Mouse (Mus musculus) spleen, postnatal 14 days (tissue): ENCODE results near the gene Avl9.
A peak's percentile ranks its signal among the peaks of the same experiment; 100 is the strongest.

Source experiments
- DNase-seq, 2 experiments: peaks; one replicate each; pipeline ENCODE4 v3.0.0; 2021 to 2022; ENCODE audit warnings: low spot score in 2 of 2

The Avl9 gene

DNA sequence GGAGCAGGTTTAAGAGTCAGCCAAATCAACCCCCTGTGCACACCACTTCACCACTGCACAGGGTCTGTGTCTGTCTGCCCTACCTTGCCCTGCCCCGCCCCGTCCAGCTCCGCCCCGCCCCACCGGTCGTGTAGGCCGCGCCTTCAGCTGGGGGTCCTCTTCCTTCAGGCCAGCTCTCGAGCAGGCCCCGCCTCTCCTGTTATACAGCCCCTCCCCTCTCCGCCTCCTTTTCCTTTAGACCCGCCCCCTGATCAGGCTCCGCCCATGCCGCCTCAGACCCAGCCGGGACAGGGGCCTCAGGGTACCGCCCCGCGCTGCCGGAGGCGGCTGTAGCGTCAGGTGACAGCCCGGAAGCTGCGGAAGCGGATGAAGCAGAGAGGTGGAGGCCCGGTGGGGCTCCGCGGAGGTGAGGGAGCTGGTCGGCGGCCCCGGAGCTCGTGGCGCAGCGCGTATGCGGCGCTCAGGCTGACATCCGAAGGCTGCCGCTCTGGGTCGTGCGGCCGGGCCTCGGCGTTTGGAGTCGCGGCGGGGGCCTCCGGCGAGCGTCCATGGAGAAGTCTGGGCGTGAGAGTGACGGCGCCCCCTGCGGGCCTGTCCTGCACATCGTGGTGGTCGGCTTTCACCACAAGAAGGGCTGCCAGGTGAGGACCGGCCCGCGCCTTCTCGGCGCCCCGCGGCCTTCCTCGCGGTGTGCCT lies at the start of gene Avl9:
TSS of gene Avl9 (plus strand) at position 326 of the 696 bp plus-strand sequence.
- DNase-seq, result peak; percentile 98 to 99

DNA sequence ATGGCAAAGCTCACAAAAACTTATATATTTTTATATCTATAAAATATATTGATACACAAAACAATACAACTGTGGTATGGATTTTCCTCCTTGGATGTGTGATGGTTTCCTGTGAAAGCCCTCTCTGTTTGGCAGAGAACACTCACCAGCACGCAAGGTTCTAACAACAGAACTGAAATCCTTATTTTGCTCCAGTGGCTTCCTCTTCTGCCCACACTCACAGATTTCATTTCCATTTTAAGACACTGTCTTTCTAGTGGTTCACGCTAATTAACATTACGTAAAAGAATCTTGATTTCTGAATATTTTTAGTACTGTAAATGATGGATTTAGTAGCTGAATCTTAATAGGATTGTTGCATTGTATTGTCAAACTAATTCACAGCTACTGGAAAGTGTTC lies 26.5 kb upstream of the Avl9 start:
- no peak for DNase-seq

DNA sequence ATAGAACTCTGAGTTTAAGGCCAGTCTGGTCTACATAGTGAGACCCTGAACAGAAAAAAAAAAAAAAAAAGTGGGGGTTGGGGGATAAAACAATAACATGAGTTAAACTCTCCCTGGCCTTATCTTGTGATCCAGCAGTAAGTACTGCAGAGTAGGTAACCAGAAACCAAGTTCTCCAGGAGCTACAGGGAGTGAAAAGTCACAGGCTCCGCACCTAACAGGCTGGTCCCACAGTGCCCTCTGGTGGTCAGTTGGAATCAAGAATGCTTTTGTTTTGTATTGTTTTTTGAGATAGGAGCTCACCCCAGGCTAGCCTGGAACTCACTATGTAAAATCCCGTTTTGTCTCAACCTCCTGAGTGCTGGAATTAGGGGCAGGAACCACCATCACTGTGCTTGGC lies 23.5 kb upstream of the Avl9 start:
- DNase-seq, result peak; percentile 9 to 49

DNA sequence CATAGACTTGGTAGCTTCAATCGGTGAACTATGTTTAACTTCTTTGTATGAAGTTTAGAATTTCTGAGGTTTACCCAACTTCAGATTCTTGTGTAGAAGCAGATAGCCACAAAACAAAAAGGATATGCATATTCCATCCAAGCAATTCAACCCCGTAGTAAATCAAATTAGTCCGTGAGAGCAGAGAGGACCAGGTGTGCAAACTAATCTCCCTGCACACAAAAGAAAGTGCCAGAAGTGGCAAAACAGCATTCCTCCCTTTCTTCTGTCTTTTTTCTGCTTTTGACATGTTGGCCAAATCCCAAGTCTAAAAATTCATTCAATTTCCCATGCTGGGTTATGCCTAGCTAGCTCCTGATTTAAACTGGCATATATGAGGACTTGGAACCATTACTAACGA lies 22.3 kb upstream of the Avl9 start:
- no peak for DNase-seq

DNA sequence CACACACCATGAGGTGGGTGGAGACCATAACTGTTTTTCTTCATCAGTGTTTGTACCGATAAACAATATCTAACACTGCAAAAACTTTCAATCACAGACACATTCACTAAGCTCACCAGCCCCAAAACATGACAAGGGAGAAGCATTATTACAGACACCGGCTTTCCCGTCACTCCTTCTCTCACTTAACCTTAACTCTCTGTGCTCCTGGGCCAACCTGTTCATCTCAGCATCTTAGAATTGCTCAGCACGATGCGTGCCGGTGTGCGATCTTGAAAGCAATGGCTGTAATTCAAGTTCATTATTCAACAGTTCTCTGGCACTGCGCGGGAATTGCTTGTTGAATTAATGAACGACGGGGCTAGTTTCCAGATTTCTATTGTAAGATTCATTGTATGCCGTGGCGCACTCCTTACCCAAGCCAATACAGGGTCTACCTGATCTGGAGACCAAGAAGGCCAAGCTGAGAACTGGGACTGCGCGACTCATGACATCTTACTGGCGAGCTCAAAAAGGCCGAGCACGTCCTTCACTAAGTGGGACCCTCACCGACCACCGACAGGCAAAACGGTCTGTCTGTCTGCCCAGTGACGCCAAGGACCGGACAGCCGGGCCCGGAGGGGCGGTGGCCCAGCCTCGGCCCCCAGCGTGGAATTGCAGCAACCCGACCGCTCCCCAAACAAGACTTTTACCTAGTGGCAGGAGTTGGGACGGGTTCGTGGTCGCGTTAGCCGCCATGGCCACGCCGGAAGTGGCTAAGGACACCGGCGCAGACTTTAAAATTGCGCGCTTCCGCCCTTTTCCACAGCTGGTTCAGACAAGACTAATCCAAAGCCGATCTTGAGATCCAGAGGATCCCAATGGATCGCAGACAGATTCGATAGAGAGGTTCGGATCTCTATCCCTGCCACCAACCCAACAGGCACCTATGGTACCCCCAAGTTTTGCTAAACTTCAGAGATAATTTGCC lies 10.5 kb upstream of the Avl9 start, which contains the start of gene Lsm5:
TSS of gene Lsm5 (minus strand) at position 780 of the 970 bp plus-strand sequence.
- DNase-seq, result peak; percentile 61 to 76

DNA sequence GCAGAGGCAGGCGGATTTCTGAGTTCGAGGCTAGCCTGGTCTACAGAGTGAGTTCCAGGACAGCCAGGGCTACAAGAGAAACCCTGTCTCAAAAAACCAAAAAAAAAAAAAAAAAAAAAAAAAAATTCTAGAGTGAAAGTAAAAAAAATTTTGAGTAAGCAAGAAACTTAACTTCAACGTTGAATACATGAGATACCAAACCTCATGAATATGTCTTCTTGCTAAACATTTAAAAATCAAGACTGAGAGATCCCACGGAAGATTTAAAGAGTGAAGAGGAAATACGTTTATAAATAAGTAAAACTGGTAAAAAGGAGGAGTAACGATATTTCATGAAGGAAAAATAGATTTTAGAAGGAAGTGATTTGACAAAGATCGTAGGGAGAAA lies 519 bp upstream of the Avl9 start:
- no peak for DNase-seq

DNA sequence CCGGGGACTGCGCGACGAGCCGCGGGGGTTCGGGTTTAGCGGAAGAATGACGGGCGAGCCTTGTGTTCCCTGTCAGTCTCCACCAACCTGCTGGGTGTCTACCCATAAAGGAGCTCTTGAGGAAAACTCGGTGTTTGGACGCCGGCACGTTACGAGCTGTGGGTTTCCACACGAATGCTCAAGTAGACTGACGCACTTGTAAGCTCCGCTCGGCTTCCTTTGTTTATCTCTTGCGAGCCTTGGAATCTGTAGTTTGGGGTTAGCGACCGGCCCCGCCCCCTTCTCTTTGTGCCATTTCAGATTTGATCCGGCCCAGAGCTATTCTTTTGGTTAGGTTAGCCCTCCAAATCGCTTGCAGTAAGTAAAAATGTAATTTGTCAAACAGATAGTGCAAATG lies 569 bp downstream of the Avl9 start:
- no peak for DNase-seq

DNA sequence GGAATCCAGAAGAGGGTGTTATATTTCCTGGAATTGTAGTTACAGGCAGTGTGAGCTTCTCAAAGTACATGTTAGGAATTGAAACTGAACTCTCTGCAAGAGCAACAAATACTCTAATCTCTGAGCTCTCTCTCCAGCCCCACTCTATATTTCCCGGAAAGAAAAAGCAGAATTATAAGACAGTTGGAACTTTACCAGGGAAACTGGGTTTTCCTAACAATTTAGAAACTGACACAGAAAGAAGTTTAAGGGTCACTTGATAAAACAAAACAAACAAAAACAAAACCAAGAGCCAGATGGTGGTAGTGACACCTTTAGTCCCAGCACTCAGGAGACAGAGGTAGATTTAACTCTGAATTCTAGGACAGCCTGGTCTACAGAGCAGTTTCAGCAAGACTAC lies 4.4 kb downstream of the Avl9 start:
- DNase-seq, result no peak

DNA sequence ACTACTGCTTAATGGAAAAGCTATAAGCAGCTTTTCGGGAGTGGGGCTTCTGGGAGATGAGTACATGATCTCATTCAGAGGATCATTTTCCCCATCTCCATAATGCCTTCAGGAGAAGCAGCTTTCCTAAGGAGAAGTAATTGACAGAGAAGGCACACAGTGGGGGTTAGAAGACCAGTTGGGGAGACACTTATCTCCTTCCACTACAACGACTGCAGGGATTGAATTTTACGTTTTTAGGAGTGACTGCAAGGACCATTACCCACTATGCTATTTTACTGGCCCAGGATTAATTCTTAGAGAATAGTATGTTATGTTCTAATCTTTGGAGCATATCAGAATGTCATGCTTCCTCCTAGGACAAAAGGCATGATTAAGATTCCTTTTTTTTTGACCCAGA lies 6.2 kb downstream of the Avl9 start:
- DNase-seq, result no peak

DNA sequence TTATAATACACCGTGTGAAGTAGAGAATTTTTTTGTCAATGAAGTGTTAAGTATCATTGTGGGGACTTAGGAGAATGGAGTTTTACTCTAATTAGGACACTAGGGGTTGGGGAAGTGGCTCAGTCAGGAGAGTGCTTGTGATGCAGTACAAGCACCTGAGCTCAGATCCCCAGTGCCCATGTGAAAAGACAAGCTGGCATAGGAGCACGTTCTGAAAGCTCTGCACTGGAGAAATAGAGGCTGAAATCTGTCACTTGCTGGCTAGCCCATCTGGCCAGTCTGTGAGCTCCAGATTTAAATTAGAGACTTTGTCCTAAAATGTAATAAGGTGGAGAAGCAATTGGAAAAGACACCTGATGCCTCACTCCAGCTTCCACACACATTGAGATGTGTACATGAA lies 17.8 kb downstream of the Avl9 start:
- DNase-seq, result no peak

DNA sequence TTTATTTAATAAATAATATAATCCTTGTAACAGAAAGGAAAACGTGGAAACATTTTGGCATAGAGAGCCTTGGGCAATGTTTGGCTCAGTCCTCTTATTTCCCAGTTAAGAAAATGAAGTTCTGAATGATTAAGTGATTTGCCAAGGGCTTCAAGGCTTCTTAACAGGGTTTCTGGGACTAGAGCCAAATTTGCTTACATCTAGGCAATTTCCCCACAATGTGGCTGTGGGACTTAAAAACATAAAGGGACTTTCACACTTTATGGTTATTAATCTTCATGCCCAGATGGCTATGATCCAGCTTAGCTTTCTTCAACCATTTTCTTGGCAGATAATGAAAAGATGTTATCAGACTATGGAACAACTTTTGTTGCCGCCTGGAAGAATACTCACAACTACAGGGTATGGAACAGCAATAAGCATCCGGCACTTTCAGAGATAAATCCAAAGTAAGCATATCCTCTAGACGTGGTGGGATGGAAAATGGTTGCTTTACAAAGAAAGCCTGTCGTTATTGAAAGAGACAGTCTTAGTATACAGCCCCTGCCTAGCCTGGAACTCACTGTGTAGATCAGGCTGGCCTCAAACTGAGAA lies 31.3 kb downstream of the Avl9 start:
- no peak for DNase-seq

DNA sequence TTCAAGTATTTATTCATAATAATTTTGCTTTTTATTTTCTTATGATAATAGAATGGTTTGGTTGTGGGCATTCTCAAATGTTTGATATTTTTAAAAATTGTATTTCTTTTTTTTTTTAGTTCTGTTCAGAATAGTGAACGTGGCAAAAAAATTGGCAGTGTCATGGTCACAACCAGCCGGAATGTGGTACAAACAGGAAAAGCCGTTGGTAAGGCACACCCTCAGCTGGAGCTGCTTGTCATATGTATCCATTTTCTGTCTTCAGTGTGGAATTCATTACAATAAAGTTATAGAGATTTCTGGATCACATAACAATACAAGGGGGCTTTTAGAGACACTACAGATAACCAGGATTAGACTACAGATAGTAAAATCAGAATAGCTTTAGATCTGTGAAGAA lies 39.0 kb downstream of the Avl9 start:
- DNase-seq, result no peak

DNA sequence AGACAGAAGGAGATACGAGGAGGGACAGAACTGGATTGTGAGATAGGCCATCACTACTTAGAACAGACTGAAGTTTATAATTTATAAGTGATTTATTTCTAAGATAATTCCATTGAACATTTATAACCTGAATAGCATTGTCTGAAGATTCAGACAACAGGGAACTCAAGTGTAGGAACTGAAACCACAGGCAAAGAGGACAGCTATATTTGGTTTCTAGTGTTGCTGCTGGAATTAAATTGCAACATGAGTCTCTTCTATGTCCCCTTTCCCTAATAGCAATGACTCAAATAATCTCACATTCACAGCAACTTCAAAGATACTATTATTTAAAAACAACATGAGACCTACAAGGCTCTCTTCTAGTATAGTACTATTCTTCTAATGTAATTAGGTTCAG lies 41.4 kb downstream of the Avl9 start:
- no peak for DNase-seq

DNA sequence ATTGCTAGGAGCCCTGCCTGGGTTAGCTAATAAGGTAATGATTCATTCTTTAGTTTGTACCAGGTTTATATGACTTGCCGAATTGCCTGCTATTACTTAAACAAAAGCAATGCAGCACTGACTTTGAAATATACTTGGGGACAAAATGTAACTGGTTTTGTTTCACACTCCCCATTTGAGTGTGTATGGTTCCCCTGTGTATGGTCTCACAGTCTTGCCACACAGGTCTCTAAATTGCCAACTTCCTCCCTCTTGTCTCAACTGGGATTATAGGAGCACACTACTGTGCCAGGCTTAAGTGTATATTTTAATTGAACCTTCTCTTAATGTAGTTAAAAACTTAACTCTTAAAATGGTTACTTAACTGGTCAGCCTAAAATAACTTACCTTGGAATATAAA lies 44.6 kb downstream of the Avl9 start:
- no peak for DNase-seq

DNA sequence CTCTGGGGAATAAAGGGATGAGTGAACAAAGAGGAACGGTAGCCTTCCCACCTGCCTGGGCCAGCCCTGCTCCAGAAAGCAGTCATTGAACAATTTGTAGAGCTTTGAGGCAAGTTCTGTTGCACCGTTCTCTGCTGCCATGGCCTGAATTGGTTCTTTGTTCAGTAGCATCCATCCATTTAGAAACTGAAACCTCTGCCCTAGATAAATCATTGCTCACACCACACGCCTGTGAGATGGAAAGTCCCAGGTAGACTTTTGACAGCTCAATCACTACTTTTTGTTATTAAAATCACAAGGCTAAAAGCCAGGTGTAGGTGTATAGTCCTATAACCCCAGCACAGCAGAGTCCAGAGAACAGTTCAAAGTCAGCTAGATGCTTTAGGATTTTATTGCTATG lies 50.6 kb downstream of the Avl9 start:
- no peak for DNase-seq

DNA sequence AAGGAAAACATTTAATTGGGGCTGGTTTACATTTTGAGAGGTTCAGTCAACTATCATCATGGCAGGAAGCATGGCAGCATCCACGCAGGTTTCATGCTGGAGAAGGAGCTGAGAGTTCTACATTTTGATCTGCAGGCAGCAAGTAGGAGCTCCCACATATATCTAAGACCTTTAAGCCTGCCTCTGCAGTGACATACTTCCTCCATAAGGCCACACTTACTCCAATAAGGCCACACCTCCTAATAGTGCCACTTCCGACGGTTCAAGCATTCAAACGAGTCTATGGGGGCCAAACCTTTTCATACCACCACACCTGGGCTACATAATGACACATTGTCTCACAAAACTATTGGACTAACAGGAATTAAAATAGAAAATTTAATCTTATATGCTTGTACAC lies 51.0 kb downstream of the Avl9 start:
- DNase-seq, result no peak

DNA sequence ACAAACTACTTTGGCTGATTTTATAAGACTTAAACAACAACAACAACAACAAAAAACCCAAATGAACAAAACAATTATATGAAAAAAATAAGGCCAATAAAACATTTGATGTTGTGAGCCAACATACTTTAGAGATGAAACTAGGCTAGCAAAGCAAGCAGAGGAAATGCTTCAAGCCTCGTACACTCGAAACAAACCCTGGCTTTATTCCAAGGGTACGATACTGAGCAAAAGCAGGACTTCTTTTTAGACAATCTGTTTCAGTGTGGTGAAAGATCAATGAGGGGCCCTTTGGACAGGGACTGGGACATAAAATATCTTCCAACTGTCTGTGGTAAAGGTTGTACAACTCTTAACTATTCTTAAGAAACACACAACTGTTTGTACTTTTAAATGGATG lies 61.1 kb downstream of the Avl9 start:
- DNase-seq, result no peak

DNA sequence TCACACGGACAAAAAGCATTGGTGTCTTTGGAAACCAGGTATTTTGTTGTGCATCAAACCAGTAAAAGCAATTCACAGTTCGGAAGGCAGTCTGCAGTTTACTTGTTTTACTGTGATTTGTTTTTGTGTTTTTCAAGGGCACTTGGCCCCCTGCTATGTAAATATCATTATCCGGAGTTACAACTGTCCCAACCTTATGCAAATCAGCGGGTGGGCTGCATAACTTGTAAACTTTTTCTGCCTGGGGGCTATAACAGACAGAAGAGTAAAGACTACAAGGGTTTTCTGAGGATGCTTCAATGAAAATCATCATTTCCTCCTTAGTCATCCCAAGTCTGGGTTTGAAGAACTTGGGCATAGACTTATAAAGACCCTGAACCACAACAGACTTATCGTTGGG lies 64.9 kb downstream of the Avl9 start:
- DNase-seq, result no peak

DNA sequence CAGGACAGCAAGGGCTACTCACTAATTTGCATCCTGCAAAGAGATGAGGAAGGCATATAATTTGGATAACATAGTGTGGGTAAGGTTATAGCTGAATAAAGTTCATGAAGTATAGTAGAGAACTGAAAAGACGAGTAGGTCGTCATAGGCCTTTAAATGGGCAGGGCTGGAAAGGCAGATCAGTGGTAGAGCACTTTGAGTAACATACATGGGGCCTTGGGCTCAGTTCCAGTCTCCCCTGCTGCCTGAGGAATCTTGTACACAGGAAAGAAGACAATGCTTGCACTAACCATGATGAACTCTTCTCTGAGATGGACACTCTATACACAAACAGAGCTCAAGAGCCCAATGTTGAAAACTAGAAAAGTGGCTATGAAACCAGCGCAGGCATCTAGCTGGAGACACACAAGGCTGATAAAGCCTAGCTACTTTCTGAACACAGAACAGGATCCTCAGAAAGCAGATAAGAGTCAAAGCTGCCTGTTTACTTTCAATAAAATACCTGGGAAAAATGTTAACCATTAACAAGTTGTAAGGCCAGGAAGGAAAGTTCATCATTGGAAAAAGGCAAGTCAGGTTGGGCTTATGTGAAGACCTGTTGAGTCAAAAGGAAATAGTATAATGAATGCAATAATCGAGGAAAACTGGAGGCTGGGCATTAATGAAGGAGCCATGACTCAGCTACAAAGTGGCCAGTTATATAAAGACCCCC lies 69.0 kb downstream of the Avl9 start:
- no peak for DNase-seq

DNA sequence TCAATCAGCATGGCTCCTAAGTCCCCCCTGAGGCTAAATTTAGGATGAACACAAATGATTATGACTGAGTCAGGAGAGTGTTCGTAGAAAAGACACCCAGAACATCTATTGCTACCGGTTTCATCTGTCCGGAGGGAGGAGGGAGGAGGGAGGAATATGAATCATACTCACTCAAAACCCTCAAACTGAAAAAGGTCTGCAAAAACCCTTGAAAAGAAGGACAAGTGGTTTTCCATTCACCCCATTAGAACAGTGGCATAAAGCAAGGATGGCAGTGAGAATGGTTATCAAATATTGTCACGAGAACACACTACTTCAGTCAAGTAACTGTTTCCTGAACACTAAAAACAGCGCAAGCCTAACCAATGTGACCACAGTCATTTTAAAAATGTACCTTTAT lies 70.4 kb downstream of the Avl9 start:
- no peak for DNase-seq

DNA sequence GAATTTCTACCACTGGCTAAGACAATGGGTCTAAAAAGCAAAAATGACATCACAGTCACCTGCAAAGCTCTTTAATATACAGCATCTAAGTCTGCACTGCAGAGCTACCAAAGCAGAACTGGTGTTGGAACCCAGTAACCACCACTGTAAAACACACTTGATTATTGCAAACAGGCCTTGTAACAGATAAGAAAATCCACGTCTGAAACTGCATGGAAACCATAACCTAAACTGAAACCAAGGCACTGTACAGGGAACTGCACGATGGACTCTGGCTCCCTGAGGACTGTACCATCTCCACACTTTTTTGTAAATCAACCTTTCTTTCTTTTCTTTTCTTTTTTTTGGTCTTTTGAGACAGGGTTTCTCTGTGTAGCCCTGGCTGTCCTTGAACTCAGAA lies 73.0 kb downstream of the Avl9 start:
- no peak for DNase-seq

DNA sequence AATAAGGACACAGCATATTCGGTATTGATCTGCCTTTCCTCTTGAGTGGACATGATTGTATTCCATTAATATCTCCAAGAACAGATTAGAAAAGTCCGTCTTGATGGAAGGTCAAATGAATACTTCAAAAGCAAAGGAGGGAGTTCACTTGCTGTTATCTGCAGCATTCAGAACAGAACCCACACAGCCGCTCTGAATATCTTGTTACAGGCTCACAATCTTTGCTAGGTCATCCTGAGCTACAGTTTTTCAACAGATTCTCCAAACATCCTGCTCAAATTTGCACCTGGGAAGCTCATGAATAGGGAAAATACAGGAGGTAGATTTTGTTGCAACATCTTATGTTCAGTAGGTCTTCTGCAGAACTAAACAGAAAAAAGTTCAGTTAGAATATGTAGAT lies 74.6 kb downstream of the Avl9 start:
- DNase-seq, result no peak
